Mouse (Mus musculus): ENCODE results near the gene Tnpo3.

GRCm38 (mm10) chr6:29527361-29528164, 82.1 kb downstream of the Tnpo3 start:
- TF ChIP-seq UBTF (IDR thresholded peaks at IDR 0.05; ENCODE audit: borderline replicate concordance, insufficient read depth, low read depth, low read length): no peak
- TF ChIP-seq ETS1 (IDR thresholded peaks at IDR 0.05; ENCODE audit: low read depth, low read length): no peak
- TF ChIP-seq TBP (IDR thresholded peaks at IDR 0.05; ENCODE audit: low read depth, low read length): no peak
- TF ChIP-seq POLR2AphosphoS2 (IDR thresholded peaks at IDR 0.05; ENCODE audit: low read length): no peak
- no peak for TF ChIP-seq KAT2A (conservative IDR thresholded peaks at IDR 0.05; ENCODE audit: low read depth, low read length)
- no peak for TF ChIP-seq MYC (IDR thresholded peaks at IDR 0.05; ENCODE audit: low read depth, low read length)
- no peak for TF ChIP-seq ZNF384 (IDR thresholded peaks at IDR 0.05; ENCODE audit: low read depth, low read length)
- TF ChIP-seq CTCF (IDR thresholded peaks at IDR 0.05 in 2 of 3, conservative IDR thresholded peaks at IDR 0.05 in 1 of 3; ENCODE audit: control insufficient read depth in 1 of 3, insufficient read depth in 1 of 3, low read depth in 2 of 3, low read length in 3 of 3, poor library complexity in 1 of 3, severe bottlenecking in 1 of 3): no peak
- TF ChIP-seq ELF1 (IDR thresholded peaks at IDR 0.05; ENCODE audit: low read depth, low read length): no peak
- no peak for TF ChIP-seq ZKSCAN1 (IDR thresholded peaks at IDR 0.05; ENCODE audit: low read depth, low read length)
- TF ChIP-seq RCOR1 (IDR thresholded peaks at IDR 0.05; ENCODE audit: low read depth, low read length): no peak
- TF ChIP-seq POLR2AphosphoS5 (IDR thresholded peaks at IDR 0.05; ENCODE audit: borderline replicate concordance, low read depth, low read length): no peak
- no peak for TF ChIP-seq JUND (IDR thresholded peaks at IDR 0.05; ENCODE audit: low read depth, low read length)
- no peak for TF ChIP-seq MAZ (IDR thresholded peaks at IDR 0.05; ENCODE audit: low read depth, low read length)

All from MEL (cell line).